Mouse (Mus musculus) ovary, postnatal 14 days (tissue): ENCODE data around the gene Pramel6.
"Not testable (repeated sequence)": the region's sequence is repeated elsewhere in the genome, so short reads cannot be mapped to it uniquely, and the experiment has no call there.

Source experiments
- DNase-seq: peaks from one replicate; pipeline ENCODE4 v3.0.0; 2022; ENCODE audit warnings: low spot score

Gene Pramel6

GRCm38 (mm10) chr2:87506265-87506664, at the start of gene Pramel6:
Gene Pramel6 (plus strand): TSS chr2:87506565.
- DNase-seq, result no peak

GRCm38 (mm10) chr2:87461769-87462168, 44.6 kb upstream of the Pramel6 start:
- DNase-seq, result no peak

DNA sequence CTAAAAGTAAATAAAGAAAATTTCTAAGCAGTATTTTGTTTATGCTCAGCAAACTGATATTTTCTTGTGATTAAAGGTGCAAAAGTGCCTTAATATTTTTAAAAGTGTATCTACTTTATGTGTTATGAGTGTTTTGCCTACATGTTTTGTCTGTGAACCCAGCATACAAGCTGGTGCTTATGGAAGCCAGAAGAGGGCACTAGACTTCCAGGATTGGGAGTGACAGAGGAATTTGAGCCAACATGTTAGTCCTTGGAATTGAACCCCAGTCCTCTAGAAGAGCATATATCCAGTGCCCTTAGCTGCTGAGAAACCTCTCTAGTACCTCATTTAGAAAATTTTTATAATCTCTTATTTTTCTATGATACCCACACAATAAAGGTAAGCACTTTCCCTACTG, 26.2 kb upstream of the Pramel6 start:
- no peak for DNase-seq

DNA sequence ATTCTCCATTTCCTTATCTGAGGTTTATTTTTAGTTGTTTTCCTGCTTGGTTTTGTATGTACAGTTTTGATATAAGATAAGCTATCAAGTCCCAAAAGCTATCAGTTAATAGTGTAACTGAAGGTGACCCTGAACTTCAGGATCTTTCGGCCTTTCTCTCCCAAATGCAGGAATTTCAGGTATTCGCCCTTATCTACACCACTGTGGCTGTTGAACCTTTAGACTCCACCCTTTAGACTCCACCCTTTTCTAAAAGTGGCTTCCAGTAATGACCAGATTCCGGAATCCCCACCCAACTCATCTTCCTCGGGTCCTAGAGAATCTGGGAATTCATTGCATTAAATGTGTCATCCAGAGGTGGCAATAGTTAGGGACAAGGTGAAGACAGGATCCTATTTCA, 25.2 kb upstream of the Pramel6 start:
- no peak for DNase-seq

GRCm38 (mm10) chr2:87482276-87482675, 24.1 kb upstream of the Pramel6 start:
- DNase-seq, result no peak

- DNase-seq, result not testable (repeated sequence)
These were observed 9.4 kb upstream of the Pramel6 start, which contains the start of gene Pramel7 for GRCm38 (mm10) chr2:87496993-87497392. Gene Pramel7 (minus strand): TSS chr2:87497093.

- DNase-seq, result no peak
These were observed 8.7 kb downstream of the Pramel6 start for GRCm38 (mm10) chr2:87515046-87515445.

DNA sequence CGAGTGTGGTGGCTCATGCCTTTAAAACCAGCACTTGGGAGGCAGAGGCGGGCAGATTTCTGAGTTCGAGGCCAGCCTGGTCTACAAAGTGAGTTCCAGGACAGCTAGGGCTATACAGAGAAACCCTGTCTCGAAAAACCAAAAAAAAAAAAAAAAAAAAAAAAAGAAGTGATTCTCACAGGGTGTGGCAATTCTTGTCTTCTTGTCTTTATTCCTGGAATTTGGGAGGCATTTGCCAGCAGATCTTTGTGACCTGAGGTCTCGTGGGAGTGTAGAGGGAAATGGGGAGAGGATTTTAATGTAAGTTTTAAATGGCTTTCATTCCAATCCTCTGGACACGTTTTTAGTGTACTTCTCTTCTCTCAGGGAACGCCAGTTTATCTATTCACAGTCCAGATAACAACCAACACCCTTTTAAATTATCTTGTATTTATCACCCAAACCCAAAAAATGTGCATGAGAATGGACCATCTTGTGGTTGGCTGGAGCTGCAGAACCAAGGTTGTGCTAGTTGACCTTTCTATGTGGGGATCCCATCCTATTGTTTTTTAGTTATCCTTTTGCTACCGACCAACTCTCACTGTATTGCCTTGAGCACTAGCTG, 9.2 kb downstream of the Pramel6 start:
- no peak for DNase-seq

GRCm38 (mm10) chr2:87516581-87516980, 10.2 kb downstream of the Pramel6 start:
- DNase-seq, result no peak

DNA sequence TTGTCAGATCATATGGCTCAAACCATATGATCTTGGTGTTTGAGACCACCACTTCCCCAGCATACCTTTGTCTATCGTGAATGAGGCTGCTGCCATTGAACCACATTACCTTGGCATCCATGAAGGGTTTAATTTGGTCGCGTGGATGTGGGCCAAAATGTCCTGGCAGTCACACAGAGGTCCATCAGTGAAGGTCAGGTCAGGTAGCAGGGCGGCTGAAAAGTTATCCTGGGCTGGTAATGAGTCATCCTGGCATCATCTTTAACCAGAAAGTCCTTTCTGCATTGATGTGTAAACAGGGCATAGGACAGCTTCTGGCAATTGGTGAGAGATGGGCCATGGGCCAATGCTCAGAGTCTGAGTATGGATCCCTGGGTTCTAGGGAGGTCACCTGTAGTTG, 14.3 kb downstream of the Pramel6 start:
- no peak for DNase-seq

- not testable (repeated sequence) for DNase-seq
These were observed 19.7 kb downstream of the Pramel6 start for GRCm38 (mm10) chr2:87525899-87526616.

DNA sequence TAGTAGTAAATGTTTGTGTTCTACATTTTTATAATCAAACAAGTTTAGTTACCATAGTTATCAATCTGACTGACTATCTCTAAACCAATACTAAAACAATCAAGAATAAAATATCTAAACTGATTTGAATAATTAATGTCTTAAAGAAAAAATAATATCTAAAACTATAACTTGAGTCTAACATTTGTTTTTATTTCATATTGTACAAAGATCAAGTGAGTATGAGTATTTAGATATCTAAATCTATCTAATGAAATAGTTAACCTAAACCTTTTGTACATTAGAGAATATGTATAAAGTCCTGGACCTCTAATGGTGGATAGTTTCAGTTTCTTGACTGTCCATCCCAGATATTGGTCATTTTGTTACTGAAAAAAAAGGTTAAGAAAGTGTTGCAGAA, 25.1 kb downstream of the Pramel6 start, which contains the start of gene Olfr153:
TSS of gene Olfr153 (plus strand) at position 301 of the 400 bp plus-strand sequence.
- DNase-seq, result no peak

DNA sequence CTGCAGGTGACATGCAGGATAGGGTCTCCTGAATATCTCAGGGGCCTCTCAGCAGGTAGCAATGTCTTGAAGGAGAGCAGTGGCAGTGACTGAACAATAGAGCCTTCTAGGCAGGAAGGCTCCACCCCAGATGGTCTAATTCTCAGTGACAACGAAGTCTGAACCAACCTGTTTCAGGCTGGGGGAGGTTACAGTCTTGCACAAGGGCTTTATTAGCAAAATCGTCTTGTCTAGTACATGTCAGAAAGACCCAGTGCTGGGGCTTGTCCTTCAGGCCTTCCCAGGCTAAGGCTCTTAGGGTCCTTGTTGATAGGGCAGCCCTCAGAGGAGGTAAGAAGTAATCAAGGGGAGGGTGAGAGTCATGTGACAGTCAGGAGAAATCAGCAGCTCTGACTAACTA, 28.5 kb downstream of the Pramel6 start:
- no peak for DNase-seq

GRCm38 (mm10) chr2:87545442-87545841, 39.1 kb downstream of the Pramel6 start, which contains the start of gene Olfr1128:
Gene Olfr1128 (minus strand): TSS chr2:87545542.
- no peak for DNase-seq
